Mouse (Mus musculus) Patski (cell line): ENCODE measurements around the gene Thoc3. TPM values are rescaled to one million over a fixed set of nuclear protein-coding genes. Genes with fewer than 3 reads are reported as not detected.

Experiments used
- ATAC-seq: fragments of 100-300 bp; one replicate; pipeline ENCODE4 v1.8.0; 2021
- CTCF ChIA-PET: fragments of 350-600 bp; sonication (Branson Sonifier 250); formaldehyde crosslinking; loops from one replicate; lab custom pipeline; 2022; ENCODE audit warnings: inconsistent platforms; lab: Charles Lee
- POLR2A ChIA-PET: fragments of 350-600 bp; sonication (Branson Sonifier 250); formaldehyde crosslinking; loops from one replicate; lab custom pipeline; 2022; ENCODE audit warnings: antibody characterized with exemption, inconsistent platforms; lab: Charles Lee
- DNase-seq: peaks from one replicate; pipeline ENCODE4 v3.0.0-alpha.2; 2011; ENCODE audit warnings: low read depth, low spot score
- H3K27me3 ChIP-seq: fragments of 371-371 bp; one replicate; pipeline ENCODE4 v1.5.1; 2021
- CTCF ChIP-seq: fragments of 100-300 bp; IDR thresholded peaks from one replicate; pipeline ENCODE4 v1.5.1; 2021
- in situ Hi-C: fragments of 300-500 bp; cut with MboI; formaldehyde crosslinking; loops from 3 replicates; pipeline ENCODE4 v1.11.1; 2018; ENCODE audit warnings: low pct_unique_long_range_greater_than_20kb, mixed read lengths
- polyA plus RNA-seq: library from polyadenylated mRNA; unstranded; gene quantifications from one replicate; pipeline ENCODE4 v1.2.3, GENCODE M21; 2021

Thoc3 gene
- polyA plus RNA-seq, 1 experiment from 2014 or later, result 39.8 TPM

- DNase-seq (no peak), ATAC-seq (no peak)
- no peak for TF ChIP-seq CTCF
- ChIA-PET POLR2A (interaction anchor here (0.6 kb wide), 1 partner anchor 53 kb away, joined by 3 read pairs; no protein-coding TSS in a partner anchor), CTCF (no interaction called here)
- H3K27me3 ChIP-seq, result peaks cover 4% of the 10 kb centered on the region
- in situ Hi-C loops, result no loop called here
These were observed 12.8 kb upstream of the Thoc3 start for GRCm38 (mm10) chr13:54481498-54481897.

DNA sequence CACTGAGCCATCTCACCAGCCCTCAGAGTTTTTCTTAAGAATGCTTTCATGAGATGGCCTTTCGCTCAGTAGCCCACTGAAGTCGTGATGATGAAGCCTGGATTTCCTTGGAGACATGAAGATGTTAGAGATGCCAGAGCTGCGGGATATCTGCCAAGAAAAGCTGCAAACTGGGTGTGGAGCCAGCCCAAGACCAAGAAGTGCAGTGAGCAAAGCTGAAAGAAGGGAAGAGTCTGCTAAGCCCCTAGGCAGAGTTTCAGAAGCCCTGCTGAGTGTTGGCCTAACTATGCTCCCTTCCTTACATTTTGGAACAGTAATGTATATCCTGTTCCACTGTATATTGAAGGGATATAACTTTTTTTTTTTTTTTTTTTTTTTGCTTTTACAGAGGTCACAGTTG lies 10.6 kb upstream of the Thoc3 start:
- no peaks in the 10 kb centered on the region for H3K27me3 ChIP-seq
- ChIA-PET POLR2A (interaction anchor here (0.6 kb wide), 1 partner anchor 17 kb away, joined by 5 read pairs; no protein-coding TSS in a partner anchor), CTCF (interaction anchor here (0.6 kb wide), 1 partner anchor 296 kb away, joined by 4 read pairs; no protein-coding TSS in a partner anchor)
- in situ Hi-C loops, result no loop called here
- no peak for DNase-seq
- no peak for ATAC-seq
- TF ChIP-seq CTCF, result no peak

GRCm38 (mm10) chr13:54475702-54476101 lies 7.1 kb upstream of the Thoc3 start:
- no peak for DNase-seq
- ChIA-PET CTCF (interaction anchor here (1.0 to 1.4 kb wide), 2 partner anchors 18 to 228 kb away, joined by 3 to 4 read pairs; no protein-coding TSS in a partner anchor), POLR2A (interaction anchor here (0.5 kb wide), 1 partner anchor 10 kb away, joined by 3 read pairs; no protein-coding TSS in a partner anchor)
- TF ChIP-seq CTCF, result no peak
- H3K27me3 ChIP-seq, result peaks cover 12% of the 10 kb centered on the region
- in situ Hi-C loops, result no loop called here
- no peak for ATAC-seq

DNA sequence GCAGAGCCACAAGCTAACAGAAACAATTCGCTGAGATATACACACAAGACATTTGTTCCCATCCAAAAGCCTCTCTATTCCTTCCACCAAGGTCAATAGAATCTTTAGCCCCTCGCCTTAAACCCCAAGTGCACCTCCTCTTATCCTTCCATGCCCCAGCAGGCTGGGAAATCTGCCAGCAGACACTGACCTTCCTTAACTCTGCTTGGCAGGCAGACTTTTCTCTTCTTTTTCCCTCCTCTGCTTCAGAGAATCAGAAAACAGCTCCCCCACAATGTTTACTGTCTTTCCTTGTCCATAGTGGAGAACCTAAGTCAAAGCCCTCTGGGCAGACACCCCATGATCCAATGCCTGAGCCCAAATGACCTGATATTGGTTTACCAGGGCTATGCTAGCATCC lies 6.3 kb upstream of the Thoc3 start:
- CTCF ChIA-PET, result interaction anchor here (1.0 to 1.4 kb wide), 2 partner anchors 19 to 227 kb away, joined by 3 to 4 read pairs; no protein-coding TSS in a partner anchor
- TF ChIP-seq CTCF, result no peak
- no peak for ATAC-seq
- no peak for DNase-seq
- peaks cover 12% of the 10 kb centered on the region for H3K27me3 ChIP-seq
- POLR2A ChIA-PET, result no interaction called here
- in situ Hi-C loops, result no loop called here

DNA sequence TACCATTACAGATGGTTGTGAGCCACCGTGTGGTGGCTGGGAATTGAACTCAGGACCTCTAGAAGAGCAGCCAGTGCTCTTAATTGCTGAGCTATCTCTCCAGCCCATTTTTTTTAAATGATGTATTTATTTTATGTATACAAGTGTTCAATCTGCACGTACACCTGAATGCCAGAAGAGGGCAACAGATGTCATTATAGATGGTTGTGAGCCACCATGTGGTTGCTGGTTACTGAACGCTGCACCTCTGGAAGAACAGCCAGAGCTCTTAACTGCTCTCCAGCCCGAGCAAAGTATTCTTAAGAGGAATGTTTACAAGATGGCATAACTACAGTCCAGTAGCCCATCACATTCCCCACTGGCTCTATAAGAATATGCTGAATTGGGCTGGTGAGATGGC lies 3.3 kb upstream of the Thoc3 start:
- CTCF ChIA-PET, result no interaction called here

DNA sequence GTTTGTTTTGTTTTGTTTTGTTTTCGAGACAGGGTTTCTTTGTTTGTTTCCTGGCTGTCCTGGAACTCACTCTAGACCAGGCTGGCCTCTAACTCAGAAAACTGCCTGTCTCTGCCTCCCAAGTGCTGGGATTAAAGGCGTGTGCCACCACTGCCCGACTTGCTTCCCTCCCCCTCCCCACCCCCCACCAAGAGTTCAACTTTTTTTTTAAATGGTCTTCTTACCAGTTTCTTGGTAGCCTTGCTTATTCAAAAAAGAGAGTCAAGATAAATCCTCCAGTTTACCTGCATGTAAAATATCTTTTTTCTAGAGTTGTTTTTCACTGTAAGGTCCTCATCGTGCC lies 334 bp upstream of the Thoc3 start:
- peaks cover 10% of the 10 kb centered on the region for H3K27me3 ChIP-seq
- ChIA-PET CTCF (no interaction called here), POLR2A (no interaction called here)
- TF ChIP-seq CTCF, result no peak
- in situ Hi-C loops, result no loop called here
- DNase-seq (no peak), ATAC-seq (peak; percentile 19)

More for the DNA sequence above, 3.3 kb upstream of the Thoc3 start:
- in situ Hi-C loops, result no loop called here
- no peak for TF ChIP-seq CTCF
- POLR2A ChIA-PET, result no interaction called here
- H3K27me3 ChIP-seq, result peaks cover 12% of the 10 kb centered on the region
- DNase-seq (no peak), ATAC-seq (no peak)

- POLR2A ChIA-PET, result no interaction called here
- no peak for ATAC-seq
- in situ Hi-C loops, result no loop called here
These were observed 9.4 kb downstream of the Thoc3 start for GRCm38 (mm10) chr13:54459282-54459681.

GRCm38 (mm10) chr13:54457062-54457461 lies 11.6 kb downstream of the Thoc3 start:
- DNase-seq, result no peak
- CTCF ChIA-PET, result no interaction called here
- in situ Hi-C loops, result no loop called here

More at GRCm38 (mm10) chr13:54459282-54459681, 9.4 kb downstream of the Thoc3 start:
- no peak for TF ChIP-seq CTCF
- no peak for DNase-seq
- CTCF ChIA-PET, result no interaction called here
- no peaks in the 10 kb centered on the region for H3K27me3 ChIP-seq

GRCm38 (mm10) chr13:54447496-54448224 lies 21.0 kb downstream of the Thoc3 start:
- DNase-seq, result no peak
- ChIA-PET CTCF (interaction anchor here (1.0 to 4.0 kb wide), 7 partner anchors 31 to 333 kb away, joined by 3 to 61 read pairs (median 5); no protein-coding TSS in a partner anchor), POLR2A (interaction anchor here (1.7 kb wide), 1 partner anchor 201 kb away, joined by 5 read pairs; no protein-coding TSS in a partner anchor)
- in situ Hi-C loops, result loop anchor here (5.0 to 25.0 kb wide), 4 partner anchors 200 to 635 kb away; no protein-coding TSS in a partner anchor
- peaks cover 3% of the 10 kb centered on the region for H3K27me3 ChIP-seq
- peak; percentile 56 for TF ChIP-seq CTCF
- peak; percentile 70 for ATAC-seq

More at GRCm38 (mm10) chr13:54457062-54457461, 11.6 kb downstream of the Thoc3 start:
- no peaks in the 10 kb centered on the region for H3K27me3 ChIP-seq
- TF ChIP-seq CTCF, result peak; percentile 49
- ATAC-seq, result no peak
- POLR2A ChIA-PET, result no interaction called here

GRCm38 (mm10) chr13:54446686-54447495 lies 21.8 kb downstream of the Thoc3 start:
- DNase-seq, result no peak
- peaks cover 7% of the 10 kb centered on the region for H3K27me3 ChIP-seq
- POLR2A ChIA-PET, result interaction anchor here (1.7 kb wide), 1 partner anchor 200 kb away, joined by 5 read pairs; no protein-coding TSS in a partner anchor
- peak; percentile 70 for ATAC-seq
- in situ Hi-C loops, result loop anchor here (5.0 to 25.0 kb wide), 4 partner anchors 200 to 635 kb away; no protein-coding TSS in a partner anchor
- CTCF ChIA-PET, result interaction anchor here (0.9 to 4.0 kb wide), 10 partner anchors 30 to 333 kb away, joined by 3 to 61 read pairs (median 4); no protein-coding TSS in a partner anchor
- peak; percentile 88 for TF ChIP-seq CTCF
